Comparison of ENCODE assay signal across 26 mouse cellular contexts in the genomic region with DNA sequence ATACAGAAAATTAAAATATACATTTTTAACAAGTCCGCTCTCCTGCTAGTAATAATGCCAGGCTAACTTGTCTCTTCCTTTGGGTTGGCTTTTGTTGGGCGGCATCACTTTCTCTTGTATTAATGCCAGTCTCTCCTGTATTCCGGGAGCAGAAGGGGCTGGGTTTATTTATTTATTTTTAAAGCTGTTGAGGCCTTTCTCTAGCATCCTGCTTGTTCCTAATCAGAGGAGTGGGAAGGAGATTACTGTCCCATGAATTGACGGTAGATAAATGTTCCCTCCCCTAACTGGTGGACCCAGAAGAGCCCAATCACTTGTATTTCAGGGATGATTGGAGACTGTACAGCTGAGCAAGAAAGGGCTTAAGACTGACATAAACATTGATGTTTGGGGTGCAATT. TPM values are rescaled to one million over a fixed set of nuclear protein-coding genes. Genes with fewer than 3 reads are reported as not detected.
DNase-seq lines count a peak whose midpoint lies in the region; ATAC-seq and TF ChIP-seq lines count a peak whose summit lies in the region.
"Had no signal": no experiment of that assay in that cellular context is flagged by ENCODE, and none has a peak within 500 bp of the region (broad histone marks: within the 10 kb centered on the region; RNA-seq: fewer than 3 reads in every experiment).

No protein-coding gene starts in this region.

- no peaks in the 10 kb centered on the region for H3K36me3 ChIP-seq in forebrain, embryonic 13.5 days (ENCODE audit: poor library complexity, severe bottlenecking)
- H3K36me3 ChIP-seq in forebrain, postnatal 0 days (ENCODE audit: insufficient read depth): no peaks in the 10 kb centered on the region
- H3K36me3 ChIP-seq in midbrain, embryonic 12.5 days: no peaks in the 10 kb centered on the region
- H3K36me3 ChIP-seq in midbrain, embryonic 11.5 days (ENCODE audit: control insufficient read depth, insufficient read depth, low read length): no peaks in the 10 kb centered on the region
- no peaks in the 10 kb centered on the region for H3K36me3 ChIP-seq in midbrain, embryonic 15.5 days (replicated peaks)
- no peaks in the 10 kb centered on the region for H3K36me3 ChIP-seq in neural tube, embryonic 15.5 days
- H3K36me3 ChIP-seq: embryonic facial prominence, embryonic 15.5 days; liver, embryonic 15.5 days had no signal

- H3K9me3 ChIP-seq in forebrain, embryonic 13.5 days (replicated peaks): no peaks in the 10 kb centered on the region
- H3K9me3 ChIP-seq in forebrain, postnatal 0 days (ENCODE audit: low read length): no peaks in the 10 kb centered on the region
- no peaks in the 10 kb centered on the region for H3K9me3 ChIP-seq in midbrain, embryonic 12.5 days
- no peaks in the 10 kb centered on the region for H3K9me3 ChIP-seq in midbrain, embryonic 11.5 days (ENCODE audit: control insufficient read depth, low read length)
- H3K9me3 ChIP-seq in midbrain, embryonic 15.5 days: no peaks in the 10 kb centered on the region
- H3K9me3 ChIP-seq in neural tube, embryonic 15.5 days (replicated peaks): no peaks in the 10 kb centered on the region
- H3K9me3 ChIP-seq: embryonic facial prominence, embryonic 10.5 days; embryonic facial prominence, embryonic 15.5 days; limb, embryonic 12.5 days; liver, embryonic 15.5 days had no signal

- no peak overlapping the region for H3K9ac ChIP-seq in forebrain, embryonic 13.5 days
- no peak overlapping the region for H3K9ac ChIP-seq in forebrain, postnatal 0 days
- H3K9ac ChIP-seq in midbrain, embryonic 12.5 days (replicated peaks): no peak overlapping the region
- no peak overlapping the region for H3K9ac ChIP-seq in midbrain, embryonic 11.5 days (ENCODE audit: low read length)
- H3K9ac ChIP-seq in midbrain, embryonic 15.5 days: no peak overlapping the region
- no peak overlapping the region for H3K9ac ChIP-seq in neural tube, embryonic 15.5 days (replicated peaks)
- H3K9ac ChIP-seq: embryonic facial prominence, embryonic 15.5 days; limb, embryonic 12.5 days; liver, embryonic 15.5 days; lung, embryonic 14.5 days had no signal

- no peak for ATAC-seq in forebrain, embryonic 13.5 days
- ATAC-seq in forebrain, postnatal 0 days: no peak; the same call in 1 of the 2 replicates
- no peak for ATAC-seq in midbrain, embryonic 12.5 days (ENCODE audit: low FRiP score, low read depth)
- no peak for ATAC-seq in midbrain, embryonic 11.5 days (ENCODE audit: low FRiP score)
- ATAC-seq in midbrain, embryonic 15.5 days (replicated peaks): 0 out of 2 replicates have a peak, but pooled peaks have one; percentile 14
- no peak for ATAC-seq in neural tube, embryonic 15.5 days (ENCODE audit: low FRiP score)
- ATAC-seq in megakaryocyte-erythroid progenitor cell, adult 5-6 weeks (replicated peaks; ENCODE audit: low FRiP score, low TSS enrichment, poor library complexity, severe bottlenecking): no peak
- ATAC-seq: intestine, postnatal 0 days; Patski had no signal

- peaks cover 23% of the 10 kb centered on the region for H3K4me1 ChIP-seq in forebrain, embryonic 13.5 days
- no peaks in the 10 kb centered on the region for H3K4me1 ChIP-seq in forebrain, postnatal 0 days (ENCODE audit: insufficient read depth)
- peaks cover 10% of the 10 kb centered on the region for H3K4me1 ChIP-seq in midbrain, embryonic 12.5 days
- peaks cover 6% of the 10 kb centered on the region; the same call in 1 of the 2 replicates for H3K4me1 ChIP-seq in midbrain, embryonic 11.5 days (ENCODE audit: control insufficient read depth, insufficient read depth, low read length)
- peaks cover 20% of the 10 kb centered on the region for H3K4me1 ChIP-seq in midbrain, embryonic 15.5 days
- peaks cover 11% of the 10 kb centered on the region for H3K4me1 ChIP-seq in neural tube, embryonic 15.5 days
- H3K4me1 ChIP-seq: embryonic facial prominence, embryonic 15.5 days; limb, embryonic 12.5 days had no signal

- WGBS in forebrain, embryonic 13.5 days: 64% methylated on average over 4 of the region's 4 CpGs
- 58% methylated on average over 4 of the region's 4 CpGs for WGBS in forebrain, postnatal 0 days
- WGBS in midbrain, embryonic 12.5 days: 55% methylated on average over 4 of the region's 4 CpGs
- 67% methylated on average over 4 of the region's 4 CpGs for WGBS in midbrain, embryonic 11.5 days
- WGBS in midbrain, embryonic 15.5 days: 35% methylated on average over 4 of the region's 4 CpGs
- WGBS in neural tube, embryonic 15.5 days: 38% methylated on average over 4 of the region's 4 CpGs

- 0 out of 2 replicates have a peak overlapping the region, but pooled peaks have one; percentile 27 for H3K27ac ChIP-seq in forebrain, embryonic 13.5 days
- H3K27ac ChIP-seq in forebrain, postnatal 0 days (ENCODE audit: low read depth, low read length): no peak overlapping the region
- H3K27ac ChIP-seq in midbrain, embryonic 12.5 days (replicated peaks): peak overlapping the region; percentile 58
- no peak overlapping the region for H3K27ac ChIP-seq in midbrain, embryonic 11.5 days (ENCODE audit: low read depth, low read length)
- peak overlapping the region; percentile 67 for H3K27ac ChIP-seq in midbrain, embryonic 15.5 days
- peak overlapping the region; percentile 6; the same call in 1 of the 2 replicates for H3K27ac ChIP-seq in neural tube, embryonic 15.5 days (replicated peaks)
- H3K27ac ChIP-seq: embryonic facial prominence, embryonic 10.5 days; embryonic facial prominence, embryonic 15.5 days; left cerebral cortex, adult 2 months; limb, embryonic 12.5 days; liver, embryonic 15.5 days had no signal

- no peak for DNase-seq in forebrain, postnatal 0 days
- DNase-seq in midbrain, embryonic 11.5 days (ENCODE audit: low spot score, missing footprints): no peak
- DNase-seq: adrenal gland, postnatal 10 days; cerebellum, adult 8-10 months; cerebellum, postnatal 25 days; gastrocnemius, postnatal 10 days; heart, postnatal 14 days; kidney, adult 9 months; kidney, postnatal 14 days; layer of hippocampus, adult 9-11 months; lung, embryonic 14.5 days; lung, postnatal 14 days; thymus, adult 2 months; thymus, postnatal 4 days had no signal

- H3K27me3 ChIP-seq in forebrain, embryonic 13.5 days: no peaks in the 10 kb centered on the region
- no peaks in the 10 kb centered on the region for H3K27me3 ChIP-seq in forebrain, postnatal 0 days (ENCODE audit: insufficient read depth, low read length)
- no peaks in the 10 kb centered on the region for H3K27me3 ChIP-seq in midbrain, embryonic 12.5 days
- H3K27me3 ChIP-seq in midbrain, embryonic 11.5 days (ENCODE audit: control insufficient read depth, insufficient read depth, low read length): no peaks in the 10 kb centered on the region
- H3K27me3 ChIP-seq in midbrain, embryonic 15.5 days (replicated peaks): no peaks in the 10 kb centered on the region
- no peaks in the 10 kb centered on the region for H3K27me3 ChIP-seq in neural tube, embryonic 15.5 days (replicated peaks)
- H3K27me3 ChIP-seq: embryonic facial prominence, embryonic 15.5 days; limb, embryonic 12.5 days; liver, embryonic 15.5 days; Patski had no signal

- H3K4me2 ChIP-seq in forebrain, embryonic 13.5 days: no peak overlapping the region; the same call in 1 of the 2 replicates
- no peak overlapping the region for H3K4me2 ChIP-seq in forebrain, postnatal 0 days (ENCODE audit: low read depth)
- H3K4me2 ChIP-seq in midbrain, embryonic 12.5 days (replicated peaks): peak overlapping the region; percentile 13
- no peak overlapping the region for H3K4me2 ChIP-seq in midbrain, embryonic 11.5 days
- H3K4me2 ChIP-seq in midbrain, embryonic 15.5 days: peak overlapping the region; percentile 30
- peak overlapping the region; percentile 13 for H3K4me2 ChIP-seq in neural tube, embryonic 15.5 days
- H3K4me2 ChIP-seq: embryonic facial prominence, embryonic 15.5 days; limb, embryonic 12.5 days; liver, embryonic 15.5 days; lung, embryonic 14.5 days had no signal

- H3K4me3 ChIP-seq in forebrain, embryonic 13.5 days: no peak overlapping the region
- no peak overlapping the region for H3K4me3 ChIP-seq in forebrain, postnatal 0 days (ENCODE audit: low read depth, low read length)
- H3K4me3 ChIP-seq in midbrain, embryonic 12.5 days: no peak overlapping the region
- H3K4me3 ChIP-seq in midbrain, embryonic 11.5 days (ENCODE audit: low read depth, low read length): no peak overlapping the region
- no peak overlapping the region for H3K4me3 ChIP-seq in midbrain, embryonic 15.5 days
- no peak overlapping the region for H3K4me3 ChIP-seq in neural tube, embryonic 15.5 days (replicated peaks)
- H3K4me3 ChIP-seq: embryonic facial prominence, embryonic 10.5 days; embryonic facial prominence, embryonic 15.5 days; left cerebral cortex, adult 2 months; limb, embryonic 12.5 days; liver, embryonic 15.5 days had no signal

- TF ChIP-seq CTCF in forebrain, postnatal 0 days (IDR thresholded peaks at IDR 0.05; ENCODE audit: low read depth): no peak

RNA-seq across cellular contexts. Expression of gene Lin52, which starts 50.1 kb away (rescaled TPM):
- 42.5 and 46.2 TPM in 2 replicates for polyA plus RNA-seq in forebrain, embryonic 13.5 days (2015; fragmentation: Nextera tagmentation; extraction: Ambion mirVana)
- 18.2 and 22.1 TPM in 2 replicates for total RNA-seq in forebrain, postnatal 0 days (2014; rRNA removed)
- polyA plus RNA-seq in forebrain, postnatal 0 days (2015; fragmentation: Nextera tagmentation; extraction: Ambion mirVana): 18.1 and 23.6 TPM in 2 replicates
- polyA plus RNA-seq in midbrain, embryonic 12.5 days (2016; fragmentation: Nextera tagmentation; extraction: Ambion mirVana): 36.0 and 37.0 TPM in 2 replicates
- 42.2 and 45.7 TPM in 2 replicates for polyA plus RNA-seq in midbrain, embryonic 11.5 days (2014; fragmentation: Nextera tagmentation; extraction: Ambion mirVana)
- 33.7 and 35.1 TPM in 2 replicates for polyA plus RNA-seq in midbrain, embryonic 15.5 days (2015; fragmentation: Nextera tagmentation; extraction: Ambion mirVana)
- polyA plus RNA-seq in neural tube, embryonic 15.5 days (2015; fragmentation: Nextera tagmentation; extraction: Ambion mirVana): 28.9 and 29.7 TPM in 2 replicates
- total RNA-seq in megakaryocyte-erythroid progenitor cell, adult 5-6 weeks (2014; fragmentation: Nextera tagmentation): 17.0 and 20.2 TPM in 2 replicates
- 12.6 and 16.5 TPM in 2 replicates for total RNA-seq in megakaryocyte-erythroid progenitor cell, adult 5-6 weeks (2017)

RNA-seq across cellular contexts. Expression of gene Aldh6a1, which starts 50.5 kb away (rescaled TPM):
- 26.2 and 26.9 TPM in 2 replicates for polyA plus RNA-seq in forebrain, embryonic 13.5 days (2015; fragmentation: Nextera tagmentation; extraction: Ambion mirVana)
- total RNA-seq in forebrain, postnatal 0 days (2014; rRNA removed): 29.8 and 35.9 TPM in 2 replicates
- polyA plus RNA-seq in forebrain, postnatal 0 days (2015; fragmentation: Nextera tagmentation; extraction: Ambion mirVana): 28.8 and 33.9 TPM in 2 replicates
- polyA plus RNA-seq in midbrain, embryonic 12.5 days (2016; fragmentation: Nextera tagmentation; extraction: Ambion mirVana): 25.9 and 27.3 TPM in 2 replicates
- polyA plus RNA-seq in midbrain, embryonic 11.5 days (2014; fragmentation: Nextera tagmentation; extraction: Ambion mirVana): 25.5 and 26.9 TPM in 2 replicates
- 29.7 and 30.8 TPM in 2 replicates for polyA plus RNA-seq in midbrain, embryonic 15.5 days (2015; fragmentation: Nextera tagmentation; extraction: Ambion mirVana)
- 31.7 and 34.7 TPM in 2 replicates for polyA plus RNA-seq in neural tube, embryonic 15.5 days (2015; fragmentation: Nextera tagmentation; extraction: Ambion mirVana)
- total RNA-seq in megakaryocyte-erythroid progenitor cell, adult 5-6 weeks (2014; fragmentation: Nextera tagmentation): 7.5 and 11.2 TPM in 2 replicates
- 7.0 and 11.3 TPM in 2 replicates for total RNA-seq in megakaryocyte-erythroid progenitor cell, adult 5-6 weeks (2017)

Comparison
In these comparisons a context has a peak if more than half of its experiments do, and no peak if none do; other contexts are left out.
1. H3K27ac ChIP-seq: peak in forebrain, embryonic 13.5 days (single experiment), midbrain, embryonic 12.5 days (single experiment), midbrain, embryonic 15.5 days (single experiment) and neural tube, embryonic 15.5 days (single experiment); none in forebrain, postnatal 0 days (single experiment) and midbrain, embryonic 11.5 days (single experiment).
2. H3K4me2 ChIP-seq: peak in midbrain, embryonic 12.5 days (single experiment), midbrain, embryonic 15.5 days (single experiment) and neural tube, embryonic 15.5 days (single experiment); none in forebrain, embryonic 13.5 days (single experiment), forebrain, postnatal 0 days (single experiment) and midbrain, embryonic 11.5 days (single experiment).